Mouse (Mus musculus): ENCODE results near the gene Gm30302.

Gene Gm30302

GRCm38 (mm10) chr13:49738011-49738410 is 60.8 kb downstream of the Gm30302 start:
- DNase-seq (ENCODE audit: low spot score in 2 of 2) = no peak

- no peak for DNase-seq (ENCODE audit: low spot score in 2 of 2)
These were observed 62.4 kb downstream of the Gm30302 start for GRCm38 (mm10) chr13:49736430-49736829.
